Mouse (Mus musculus) mouse trophoblast stem cell (cell line): ENCODE results near the gene Ice1.

ENCODE experiments used
- in situ Hi-C, 2 experiments: fragments of 300-500 bp; cut with MseI, MboI; formaldehyde crosslinking; loops; 2 replicates in 1 of 2; 3 replicates in 1 of 2; pipeline ENCODE4 v1.15.1; 2025

Gene Ice1

GRCm38 (mm10) chr13:70637282-70637661, at the start of gene Ice1:
TSS of gene Ice1 (minus strand) at chr13:70637634.
- in situ Hi-C loops = no loop called here

- in situ Hi-C loops = no loop called here
Observed at GRCm38 (mm10) chr13:70685825-70686224, 48.4 kb upstream of the Ice1 start.

GRCm38 (mm10) chr13:70684976-70685609, 47.7 kb upstream of the Ice1 start:
- in situ Hi-C loops = no loop called here

GRCm38 (mm10) chr13:70681411-70682183, 44.2 kb upstream of the Ice1 start:
- in situ Hi-C loops = no loop called here

GRCm38 (mm10) chr13:70680316-70680715, 42.9 kb upstream of the Ice1 start:
- in situ Hi-C loops = no loop called here

GRCm38 (mm10) chr13:70677689-70678088, 40.3 kb upstream of the Ice1 start:
- in situ Hi-C loops = no loop called here

- in situ Hi-C loops = no loop called here
Observed at GRCm38 (mm10) chr13:70676243-70677183, 39.1 kb upstream of the Ice1 start.

- in situ Hi-C loops = no loop called here
Observed at GRCm38 (mm10) chr13:70674998-70675397, 37.6 kb upstream of the Ice1 start.

GRCm38 (mm10) chr13:70670080-70670479, 32.6 kb upstream of the Ice1 start:
- in situ Hi-C loops = no loop called here

GRCm38 (mm10) chr13:70659715-70660114, 22.3 kb upstream of the Ice1 start:
- in situ Hi-C loops = no loop called here

- in situ Hi-C loops = no loop called here
Observed at GRCm38 (mm10) chr13:70656741-70657140, 19.3 kb upstream of the Ice1 start.

- in situ Hi-C loops = no loop called here
Observed at GRCm38 (mm10) chr13:70656329-70656728, 18.9 kb upstream of the Ice1 start.

- in situ Hi-C loops = no loop called here
Observed at GRCm38 (mm10) chr13:70655570-70655969, 18.1 kb upstream of the Ice1 start.

- in situ Hi-C loops = no loop called here
Observed at GRCm38 (mm10) chr13:70654091-70654770, 16.8 kb upstream of the Ice1 start.

- in situ Hi-C loops = no loop called here
Observed at GRCm38 (mm10) chr13:70653457-70653856, 16.0 kb upstream of the Ice1 start.

- in situ Hi-C loops = no loop called here
Observed at GRCm38 (mm10) chr13:70650011-70650436, 12.6 kb upstream of the Ice1 start.

- in situ Hi-C loops = loop anchor here (10.0 kb wide), 3 partner anchors 129 to 359 kb away; no protein-coding TSS in a partner anchor
Observed at GRCm38 (mm10) chr13:70645968-70646505, 8.6 kb upstream of the Ice1 start.

- in situ Hi-C loops = loop anchor here (5.0 to 10.0 kb wide), 5 partner anchors 123 to 361 kb away; no protein-coding TSS in a partner anchor
Observed at GRCm38 (mm10) chr13:70644083-70644462, 6.6 kb upstream of the Ice1 start.

GRCm38 (mm10) chr13:70643408-70644082, 6.1 kb upstream of the Ice1 start:
- in situ Hi-C loops = loop anchor here (5.0 to 10.0 kb wide), 5 partner anchors 124 to 361 kb away; no protein-coding TSS in a partner anchor

- in situ Hi-C loops = loop anchor here (5.0 to 10.0 kb wide), 5 partner anchors 125 to 363 kb away; no protein-coding TSS in a partner anchor
Observed at GRCm38 (mm10) chr13:70641941-70642340, 4.5 kb upstream of the Ice1 start.
